Mouse (Mus musculus) layer of hippocampus, postnatal 36 days (tissue): ENCODE results near the gene Alpk1. TPM values are rescaled to one million over a fixed set of nuclear protein-coding genes. Genes with fewer than 3 reads are reported as not detected.

Experiments used
- DNase-seq, 2 experiments: peaks; one replicate each; pipeline ENCODE4 v3.0.0; 2022
- total RNA-seq, 2 experiments: library from RNA; stranded (reverse); gene quantifications; 2 replicates each; pipeline ENCODE4 v1.2.3; 2021

Alpk1 gene
- total RNA-seq, 2 experiments from 2014 or later = 7.8 to 7.9 TPM

GRCm38 (mm10) chr3:127630190-127630589 lies 150.1 kb downstream of the Alpk1 start:
- DNase-seq = no peak

- no peak for DNase-seq
These were observed 151.8 kb downstream of the Alpk1 start for GRCm38 (mm10) chr3:127628311-127629184.

GRCm38 (mm10) chr3:127627956-127628310 lies 152.4 kb downstream of the Alpk1 start:
- DNase-seq = no peak

- DNase-seq = no peak
These were observed 153.0 kb downstream of the Alpk1 start for GRCm38 (mm10) chr3:127627151-127627955.

GRCm38 (mm10) chr3:127626524-127626923 lies 153.8 kb downstream of the Alpk1 start:
- no peak for DNase-seq

GRCm38 (mm10) chr3:127625701-127626399 lies 154.5 kb downstream of the Alpk1 start:
- DNase-seq = no peak

GRCm38 (mm10) chr3:127625296-127625695 lies 155.0 kb downstream of the Alpk1 start:
- DNase-seq = peak; percentile 54

Other genes starting within 250 kb of the Alpk1 start
- 10 to 100 TPM; 18.1 to 18.2 TPM for gene Larp7, start 227.2 kb downstream of the Alpk1 start, total RNA-seq
- 1 to 10 TPM; 2.0 to 2.5 TPM for gene Zgrf1, start 227.0 kb downstream of the Alpk1 start, total RNA-seq
- gene Neurog2, start 147.4 kb downstream of the Alpk1 start, total RNA-seq = 1 to 10 TPM in 1 of 2 experiments, under 1 TPM in 1; 0.71 to 1.9 TPM
- 1 to 10 TPM; 6.6 to 7.7 TPM for gene Tifa, start 9.3 kb upstream of the Alpk1 start, total RNA-seq
- 10 to 100 TPM; 77.7 to 81.5 TPM for gene Ap1ar, start 57.0 kb upstream of the Alpk1 start, total RNA-seq
- gene Fam241a, start 115.8 kb upstream of the Alpk1 start, total RNA-seq = 1 to 10 TPM; 2.6 to 3.1 TPM